Mouse (Mus musculus) CH12.LX (cell line): ENCODE measurements at regions not wholly inside any gene's neighbourhood (a gene's known extent, or its start where the extent isn't known, plus 50 kb on each side); places are given as distances from the start of the nearest gene placed in this dataset.

Experiments used
- DNase-seq: peaks from one replicate; pipeline ENCODE4 v3.0.0-alpha.2; 2013; ENCODE audit errors: extremely low read depth
- H3K27ac ChIP-seq: 2 replicates; pipeline ENCODE4 v1.5.1; 2012; ENCODE audit warnings: low read depth, mild to moderate bottlenecking, control low read depth, moderate library complexity; ENCODE audit not compliant: insufficient read depth
- H3K27me3 ChIP-seq: replicated peaks from 2 replicates; pipeline ENCODE3; 2012; ENCODE audit warnings: inconsistent platforms
- H3K36me3 ChIP-seq, 2 experiments: replicated peaks in 1 of 2; 2 replicates each; pipeline versions ENCODE3 to v1.6.1; 2012; ENCODE audit warnings: inconsistent platforms in 1 of 2, low read length in 1 of 2, mild to moderate bottlenecking in 1 of 2, mixed read lengths in 1 of 2, moderate library complexity in 1 of 2; ENCODE audit not compliant: control insufficient read depth in 1 of 2, insufficient read depth in 1 of 2
- H3K4me1 ChIP-seq, 2 experiments: 2 replicates each; pipeline ENCODE4 v1.6.1; 2012; ENCODE audit warnings: inconsistent platforms in 1 of 2, moderate library complexity in 1 of 2; ENCODE audit not compliant: insufficient read depth in 2 of 2, control insufficient read depth in 1 of 2
- H3K4me2 ChIP-seq: 2 replicates; pipeline ENCODE4 v1.6.1; 2012; ENCODE audit warnings: low read depth, mild to moderate bottlenecking, control low read depth; ENCODE audit not compliant: poor library complexity, insufficient read depth, severe bottlenecking
- H3K4me3 ChIP-seq, 3 experiments: fragments of 150-350 bp in 1 of 3; sonication (generic) in 1 of 3; replicated peaks in 1 of 3; 2 replicates each; pipeline versions ENCODE3 to v1.5.1; 2011 to 2012; ENCODE audit warnings: low read depth in 2 of 3, low read length in 2 of 3, mild to moderate bottlenecking in 2 of 3, moderate library complexity in 2 of 3, control low read depth in 1 of 3, improper control_type of control experiment in 1 of 3, inconsistent platforms in 1 of 3, mixed read lengths in 1 of 3; ENCODE audit not compliant: poor library complexity in 1 of 3
- H3K79me2 ChIP-seq: replicated peaks from 2 replicates; pipeline ENCODE4 v1.6.1; 2012; ENCODE audit warnings: mild to moderate bottlenecking, moderate library complexity; ENCODE audit not compliant: control insufficient read depth, poor library complexity, insufficient read depth, severe bottlenecking; ENCODE audit errors: extremely low read depth
- H3K9ac ChIP-seq: 2 replicates; pipeline ENCODE4 v1.6.1; 2012; ENCODE audit warnings: low read depth, mild to moderate bottlenecking, control low read depth, moderate library complexity; ENCODE audit not compliant: insufficient read depth
- H3K9me3 ChIP-seq: replicated peaks from 2 replicates; pipeline ENCODE3; 2012; ENCODE audit warnings: low read length, inconsistent platforms, mixed read lengths
- BHLHE40 ChIP-seq: IDR thresholded peaks from 2 replicates; pipeline ENCODE4 v1.6.1; 2011; ENCODE audit warnings: mild to moderate bottlenecking, low read depth, low read length, improper control_type of control experiment
- CHD1 ChIP-seq: IDR thresholded peaks from 2 replicates; pipeline ENCODE4 v1.6.1; 2012; ENCODE audit warnings: low read depth, low read length, improper control_type of control experiment, inconsistent platforms
- CHD2 ChIP-seq: IDR thresholded peaks from 2 replicates; pipeline ENCODE4 v1.6.1; 2011; ENCODE audit warnings: low read length, improper control_type of control experiment
- CTCF ChIP-seq, 2 experiments: IDR thresholded peaks in 1 of 2; conservative IDR thresholded peaks in 1 of 2; 2 replicates each; pipeline ENCODE4 v1.5.1; 2011 to 2012; ENCODE audit warnings: low read depth in 2 of 2, low read length in 2 of 2, improper control_type of control experiment in 1 of 2, inconsistent platforms in 1 of 2, mild to moderate bottlenecking in 1 of 2, moderate library complexity in 1 of 2
- ELF1 ChIP-seq: IDR thresholded peaks from 2 replicates; pipeline ENCODE4 v1.6.1; 2014; ENCODE audit warnings: low read depth, mild to moderate bottlenecking, inconsistent platforms, low read length, improper control_type of control experiment
- EP300 ChIP-seq: IDR thresholded peaks from 2 replicates; pipeline ENCODE4 v1.6.1; 2011; ENCODE audit warnings: low read length, improper control_type of control experiment
- GABPA ChIP-seq: IDR thresholded peaks from 2 replicates; pipeline ENCODE4 v1.6.1; 2012; ENCODE audit warnings: low read depth, low read length, improper control_type of control experiment, inconsistent platforms; ENCODE audit not compliant: insufficient replicate concordance
- JUN ChIP-seq: IDR thresholded peaks from 2 replicates; pipeline ENCODE4 v1.6.1; 2011; ENCODE audit warnings: low read depth, mild to moderate bottlenecking, low read length, improper control_type of control experiment, moderate library complexity; ENCODE audit not compliant: insufficient read depth
- MAFK ChIP-seq: IDR thresholded peaks from 2 replicates; pipeline ENCODE4 v1.6.1; 2011; ENCODE audit warnings: low read length, improper control_type of control experiment; ENCODE audit not compliant: insufficient replicate concordance
- MAZ ChIP-seq: IDR thresholded peaks from 2 replicates; pipeline ENCODE4 v1.6.1; 2012; ENCODE audit warnings: low read depth, mild to moderate bottlenecking, inconsistent platforms, low read length, improper control_type of control experiment, moderate library complexity
- MEF2A ChIP-seq: IDR thresholded peaks from 2 replicates; pipeline ENCODE4 v1.6.1; 2014; ENCODE audit warnings: low read depth, mild to moderate bottlenecking, inconsistent platforms, low read length, improper control_type of control experiment, borderline replicate concordance
- MXI1 ChIP-seq: IDR thresholded peaks from 2 replicates; pipeline ENCODE4 v1.6.1; 2011; ENCODE audit warnings: mild to moderate bottlenecking, low read depth, low read length, improper control_type of control experiment
- MYC ChIP-seq: IDR thresholded peaks from 2 replicates; pipeline ENCODE4 v1.6.1; 2011; ENCODE audit warnings: low read depth, mild to moderate bottlenecking, improper control_type of control experiment, low read length
- PAX5 ChIP-seq: IDR thresholded peaks from 2 replicates; pipeline ENCODE4 v1.6.1; 2012; ENCODE audit warnings: low read length, inconsistent platforms, mixed read lengths
- POLR2AphosphoS2 ChIP-seq: IDR thresholded peaks from 2 replicates; pipeline ENCODE4 v1.6.1; 2011; ENCODE audit warnings: low read depth, low read length, improper control_type of control experiment
- RAD21 ChIP-seq: IDR thresholded peaks from 2 replicates; pipeline ENCODE4 v1.6.1; 2011; ENCODE audit warnings: low read depth, mild to moderate bottlenecking, low read length, improper control_type of control experiment, moderate library complexity
- SIN3A ChIP-seq: IDR thresholded peaks from 2 replicates; pipeline ENCODE4 v1.6.1; 2012; ENCODE audit warnings: low read length, improper control_type of control experiment, inconsistent platforms
- SMC3 ChIP-seq: IDR thresholded peaks from 2 replicates; pipeline ENCODE4 v1.6.1; 2011; ENCODE audit warnings: low read depth, low read length, improper control_type of control experiment
- TCF12 ChIP-seq: IDR thresholded peaks from 2 replicates; pipeline ENCODE4 v1.6.1; 2014; ENCODE audit warnings: low read depth, mild to moderate bottlenecking, inconsistent platforms, low read length, improper control_type of control experiment
- UBTF ChIP-seq: IDR thresholded peaks from 2 replicates; pipeline ENCODE4 v1.6.1; 2012; ENCODE audit warnings: low read depth, mild to moderate bottlenecking, inconsistent platforms, low read length, improper control_type of control experiment, moderate library complexity
- USF1 ChIP-seq: IDR thresholded peaks from 2 replicates; pipeline ENCODE4 v1.6.1; 2014; ENCODE audit warnings: low read depth, mild to moderate bottlenecking, inconsistent platforms, low read length, improper control_type of control experiment
- ZC3H11A ChIP-seq: IDR thresholded peaks from 2 replicates; pipeline ENCODE4 v1.6.1; 2012; ENCODE audit warnings: low read depth, mild to moderate bottlenecking, inconsistent platforms, low read length, improper control_type of control experiment
- ZNF384 ChIP-seq: IDR thresholded peaks from 2 replicates; pipeline ENCODE4 v1.6.1; 2012; ENCODE audit warnings: low read depth, low read length, improper control_type of control experiment, inconsistent platforms
- dilution Hi-C: fragments of 300-500 bp; cut with MboI; formaldehyde crosslinking; loops from 2 replicates; pipeline ENCODE4 v1.14.3; 2020; ENCODE audit warnings: low sequenced_read_pairs; ENCODE audit not compliant: extremely low pct_unique_long_range_greater_than_20kb, extremely low pct_ligation_motif_present
- in situ Hi-C: fragments of 300-500 bp; cut with MboI; formaldehyde crosslinking; loops from 3 replicates; pipeline ENCODE4 v1.14.3; 2019; ENCODE audit warnings: low sequenced_read_pairs, low pct_ligation_motif_present, low pct_unique_long_range_greater_than_20kb, mixed read lengths

DNA sequence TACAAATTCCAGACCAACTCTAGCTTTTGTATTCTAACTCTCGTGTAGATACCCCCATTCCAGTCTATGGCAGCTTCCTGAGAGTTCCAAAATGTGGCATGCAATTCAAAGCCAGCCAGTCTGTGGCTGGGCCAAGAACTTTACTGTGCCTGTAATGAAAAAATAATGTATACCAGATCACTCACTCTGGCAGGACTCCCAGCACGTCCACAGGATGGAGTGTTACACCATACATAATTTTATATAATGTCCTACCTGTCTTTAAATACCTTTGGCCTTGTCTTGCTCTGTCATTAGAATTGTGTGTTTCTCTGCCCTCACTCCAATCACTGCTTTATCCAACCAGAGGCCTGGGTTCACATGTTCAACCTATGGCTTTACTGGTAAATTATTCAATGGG lies 301.8 kb downstream of the Ttll7 start:
- DNase-seq = no peak
- Histone ChIP-seq H3K27me3 (no peaks in the 10 kb centered on the region), H3K27ac (no peak overlapping the region), H3K4me1 (peaks cover 0 to 5% of the 10 kb centered on the region in 2 experiments; a peak in 2 of 4 replicates), H3K9me3 (no peaks in the 10 kb centered on the region), H3K4me2 (no peak overlapping the region), H3K9ac (no peak overlapping the region), H3K36me3 (no peaks in the 10 kb centered on the region), H3K79me2 (no peaks in the 10 kb centered on the region), H3K4me3 (no peak overlapping the region)
- in situ Hi-C loops = no loop called here
- dilution Hi-C loops = no loop called here
- TF ChIP-seq ZNF384 = no peak
- TF ChIP-seq BHLHE40 = no peak
- TF ChIP-seq POLR2AphosphoS2 = no peak
- no peak for TF ChIP-seq MYC

DNA sequence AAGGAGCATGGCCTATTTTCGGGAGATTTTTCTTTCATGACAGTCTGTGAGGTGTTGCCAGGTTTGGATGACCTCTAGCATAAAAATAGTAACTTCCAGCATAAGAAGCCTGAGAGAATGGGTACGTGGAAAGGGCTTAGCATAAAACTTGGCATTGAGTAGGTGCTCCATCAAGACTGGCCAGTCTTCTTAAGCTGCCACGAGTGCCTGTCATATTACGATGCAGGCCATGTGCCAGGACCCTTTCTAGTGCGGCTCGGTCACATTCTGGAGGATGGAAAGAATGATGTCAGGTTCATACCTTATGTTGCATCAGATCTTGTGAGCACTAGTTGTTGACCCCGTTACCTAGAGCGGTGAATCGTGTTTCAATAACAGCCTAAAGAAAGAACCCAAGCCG lies 311.0 kb downstream of the Ttll7 start:
- dilution Hi-C loops = no loop called here

DNA sequence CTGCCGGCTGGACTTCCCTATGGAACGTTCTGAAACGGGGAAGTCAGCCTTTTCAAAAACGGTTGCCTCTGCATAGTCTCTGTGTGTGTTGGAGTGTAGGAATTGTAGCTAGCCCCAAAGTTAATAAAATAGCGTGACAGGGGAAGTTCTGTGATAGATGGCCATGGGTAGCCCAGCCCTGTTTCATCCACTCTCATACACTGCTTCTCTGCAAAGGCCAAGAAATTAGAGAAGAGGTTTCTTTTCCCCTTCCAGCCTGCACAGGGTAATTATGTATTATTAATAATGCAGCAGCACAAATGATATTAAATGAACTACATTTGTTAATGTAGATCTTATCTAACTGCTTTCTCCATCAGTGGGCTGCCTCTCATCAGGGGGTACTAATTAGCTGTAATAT lies 311.4 kb downstream of the Ttll7 start:
- Histone ChIP-seq H3K79me2 (no peaks in the 10 kb centered on the region), H3K4me3 (no peak overlapping the region), H3K9me3 (no peaks in the 10 kb centered on the region), H3K36me3 (no peaks in the 10 kb centered on the region), H3K27ac (no peak overlapping the region), H3K27me3 (no peaks in the 10 kb centered on the region), H3K4me1 (no peaks in the 10 kb centered on the region), H3K4me2 (no peak overlapping the region), H3K9ac (no peak overlapping the region)
- DNase-seq = no peak
- dilution Hi-C loops (no loop called here), in situ Hi-C loops (no loop called here)
- TF ChIP-seq GABPA (no peak), ZNF384 (no peak), BHLHE40 (no peak), ELF1 (no peak), JUN (no peak), RAD21 (no peak), SMC3 (no peak), CHD1 (no peak), PAX5 (no peak), MAFK (no peak), MAZ (no peak), EP300 (no peak)

More for the DNA sequence above, 311.0 kb downstream of the Ttll7 start:
- Histone ChIP-seq H3K79me2 (no peaks in the 10 kb centered on the region), H3K4me3 (no peak overlapping the region)
- TF ChIP-seq MAZ (no peak), SIN3A (no peak), MXI1 (no peak), UBTF (no peak), POLR2AphosphoS2 (no peak), RAD21 (no peak), MEF2A (no peak), CTCF (conservative IDR thresholded peaks at IDR 0.05 in 1 of 2, IDR thresholded peaks at IDR 0.05 in 1 of 2; ENCODE audit: low read depth in 2 of 2, low read length in 2 of 2) (no peak), EP300 (no peak), TCF12 (no peak), CHD2 (no peak), USF1 (no peak), ZC3H11A (no peak)
- TF ChIP-seq, all 38 proteins: peak for 0
- Histone ChIP-seq H3K4me1 (no peaks in the 10 kb centered on the region), H3K27ac (no peak overlapping the region), H3K9ac (no peak overlapping the region), H3K9me3 (no peaks in the 10 kb centered on the region), H3K27me3 (no peaks in the 10 kb centered on the region), H3K4me2 (no peak overlapping the region), H3K36me3 (no peaks in the 10 kb centered on the region)
- DNase-seq = no peak
- in situ Hi-C loops = no loop called here
